Mouse (Mus musculus): ENCODE measurements around the gene Cdc45. TPM values are rescaled to one million over a fixed set of nuclear protein-coding genes. Genes with fewer than 3 reads are reported as not detected.
"Not testable (repeated sequence)": the region's sequence is repeated elsewhere in the genome, so short reads cannot be mapped to it uniquely, and the experiment has no call there.

Gene Cdc45
- polyA plus RNA-seq (2014; fragmentation: Nextera tagmentation; extraction: Ambion mirVana): 58.1 and 61.7 TPM in 2 replicates

- Histone ChIP-seq H3K27ac (ENCODE audit: low read depth, low read length) (no peak within 1 kb of the TSS; the same call in 1 of the 2 replicates), H3K9ac (ENCODE audit: low read length) (peak within 1 kb of the TSS; percentile 57), H3K4me3 (ENCODE audit: low read depth, low read length) (peak within 1 kb of the TSS; percentile 67), H3K27me3 (ENCODE audit: control insufficient read depth, insufficient read depth, low read length) (no peaks in the 10 kb centered on the region), H3K9me3 (ENCODE audit: control insufficient read depth, low read length) (no peaks in the 10 kb centered on the region), H3K36me3 (ENCODE audit: control insufficient read depth, insufficient read depth, low read length) (peaks cover 28% of the 10 kb centered on the region), H3K4me1 (ENCODE audit: control insufficient read depth, insufficient read depth, low read length) (peaks cover 9% of the 10 kb centered on the region), H3K4me2 (peak within 1 kb of the TSS; percentile 82)
- under 1% methylated on average over 42 of the region's 42 CpGs for WGBS
- DNase-seq (ENCODE audit: low spot score, missing footprints) (peak; percentile 99), ATAC-seq (ENCODE audit: low FRiP score) (peak; percentile 95)
Observed at GRCm38 (mm10) chr16:18811468-18812384, at the start of gene Cdc45, which contains the start of gene Ufd1. Gene Cdc45, minus strand, starts transcription at chr16:18811987. Gene Ufd1, plus strand, starts transcription at chr16:18811779.

- Histone ChIP-seq H3K4me3 (ENCODE audit: low read depth, low read length) (no peak overlapping the region), H3K9ac (ENCODE audit: low read length) (no peak overlapping the region), H3K27ac (ENCODE audit: low read depth, low read length) (no peak overlapping the region), H3K36me3 (ENCODE audit: control insufficient read depth, insufficient read depth, low read length) (no peaks in the 10 kb centered on the region), H3K4me2 (no peak overlapping the region), H3K27me3 (ENCODE audit: control insufficient read depth, insufficient read depth, low read length) (no peaks in the 10 kb centered on the region), H3K9me3 (ENCODE audit: control insufficient read depth, low read length) (no peaks in the 10 kb centered on the region), H3K4me1 (ENCODE audit: control insufficient read depth, insufficient read depth, low read length) (no peaks in the 10 kb centered on the region)
- DNase-seq (ENCODE audit: low spot score, missing footprints) (no peak), ATAC-seq (ENCODE audit: low FRiP score) (no peak)
- 74% methylated on average over 1 of the region's 1 CpGs for WGBS
Observed at GRCm38 (mm10) chr16:18860186-18860585, 48.4 kb upstream of the Cdc45 start.

- no peak overlapping the region for H3K4me3 ChIP-seq (ENCODE audit: low read depth, low read length)
- no peak overlapping the region for H3K9ac ChIP-seq (ENCODE audit: low read length)
- H3K4me1 ChIP-seq (ENCODE audit: control insufficient read depth, insufficient read depth, low read length): no peaks in the 10 kb centered on the region
- no peak overlapping the region for H3K27ac ChIP-seq (ENCODE audit: low read depth, low read length)
- H3K4me2 ChIP-seq: no peak overlapping the region
- DNase-seq (ENCODE audit: low spot score, missing footprints) (peak; percentile 85), ATAC-seq (ENCODE audit: low FRiP score) (no peak)
- no peaks in the 10 kb centered on the region for H3K36me3 ChIP-seq (ENCODE audit: control insufficient read depth, insufficient read depth, low read length)
- H3K9me3 ChIP-seq (ENCODE audit: control insufficient read depth, low read length): no peaks in the 10 kb centered on the region
- no peaks in the 10 kb centered on the region for H3K27me3 ChIP-seq (ENCODE audit: control insufficient read depth, insufficient read depth, low read length)
Observed at GRCm38 (mm10) chr16:18858551-18858950, 46.8 kb upstream of the Cdc45 start.

GRCm38 (mm10) chr16:18849521-18850190, 37.9 kb upstream of the Cdc45 start:
- not testable (repeated sequence) for H3K4me1 ChIP-seq (ENCODE audit: control insufficient read depth, insufficient read depth, low read length); ATAC-seq (ENCODE audit: low FRiP score); H3K27me3 ChIP-seq (ENCODE audit: control insufficient read depth, insufficient read depth, low read length); H3K27ac ChIP-seq (ENCODE audit: low read depth, low read length); H3K9ac ChIP-seq (ENCODE audit: low read length); H3K9me3 ChIP-seq (ENCODE audit: control insufficient read depth, low read length); DNase-seq (ENCODE audit: low spot score, missing footprints); H3K36me3 ChIP-seq (ENCODE audit: control insufficient read depth, insufficient read depth, low read length); H3K4me2 ChIP-seq; H3K4me3 ChIP-seq (ENCODE audit: low read depth, low read length)
- 91% methylated on average over 16 of the region's 17 CpGs for WGBS

GRCm38 (mm10) chr16:18846301-18846820, 34.6 kb upstream of the Cdc45 start:
- Histone ChIP-seq H3K4me3 (ENCODE audit: low read depth, low read length) (no peak overlapping the region), H3K27me3 (ENCODE audit: control insufficient read depth, insufficient read depth, low read length) (no peaks in the 10 kb centered on the region), H3K4me1 (ENCODE audit: control insufficient read depth, insufficient read depth, low read length) (no peaks in the 10 kb centered on the region), H3K27ac (ENCODE audit: low read depth, low read length) (no peak overlapping the region), H3K36me3 (ENCODE audit: control insufficient read depth, insufficient read depth, low read length) (no peaks in the 10 kb centered on the region), H3K9me3 (ENCODE audit: control insufficient read depth, low read length) (no peaks in the 10 kb centered on the region), H3K9ac (ENCODE audit: low read length) (no peak overlapping the region), H3K4me2 (no peak overlapping the region)
- ATAC-seq (ENCODE audit: low FRiP score) (no peak), DNase-seq (ENCODE audit: low spot score, missing footprints) (no peak)
- 84% methylated on average over 15 of the region's 15 CpGs for WGBS

GRCm38 (mm10) chr16:18838346-18838745, 26.6 kb upstream of the Cdc45 start:
- Histone ChIP-seq H3K4me1 (ENCODE audit: control insufficient read depth, insufficient read depth, low read length) (0 out of 2 replicates have a peak, but pooled peaks cover 2% of the 10 kb centered on the region), H3K36me3 (ENCODE audit: control insufficient read depth, insufficient read depth, low read length) (peaks cover 9% of the 10 kb centered on the region; the same call in 1 of the 2 replicates), H3K27me3 (ENCODE audit: control insufficient read depth, insufficient read depth, low read length) (no peaks in the 10 kb centered on the region), H3K27ac (ENCODE audit: low read depth, low read length) (no peak overlapping the region), H3K9ac (ENCODE audit: low read length) (no peak overlapping the region), H3K4me3 (ENCODE audit: low read depth, low read length) (no peak overlapping the region), H3K9me3 (ENCODE audit: control insufficient read depth, low read length) (no peaks in the 10 kb centered on the region), H3K4me2 (no peak overlapping the region)
- ATAC-seq (ENCODE audit: low FRiP score) (no peak), DNase-seq (ENCODE audit: low spot score, missing footprints) (no peak)
- 95% methylated on average over 4 of the region's 4 CpGs for WGBS

GRCm38 (mm10) chr16:18836468-18837208, 24.9 kb upstream of the Cdc45 start, which contains the start of the genes 2510002D24Rik and Gm28539:
Gene 2510002D24Rik, plus strand, starts transcription at chr16:18836578.
Gene Gm28539, plus strand, starts transcription at chr16:18836584.
- Histone ChIP-seq H3K27ac (ENCODE audit: low read depth, low read length) (no peak within 1 kb of the TSS), H3K4me2 (peak within 1 kb of the TSS; percentile 69), H3K4me1 (ENCODE audit: control insufficient read depth, insufficient read depth, low read length) (0 out of 2 replicates have a peak, but pooled peaks cover 2% of the 10 kb centered on the region), H3K4me3 (ENCODE audit: low read depth, low read length) (peak within 1 kb of the TSS; percentile 85), H3K27me3 (ENCODE audit: control insufficient read depth, insufficient read depth, low read length) (no peaks in the 10 kb centered on the region), H3K9ac (ENCODE audit: low read length) (peak within 1 kb of the TSS; percentile 86), H3K36me3 (ENCODE audit: control insufficient read depth, insufficient read depth, low read length) (peaks cover 9% of the 10 kb centered on the region; the same call in 1 of the 2 replicates), H3K9me3 (ENCODE audit: control insufficient read depth, low read length) (no peaks in the 10 kb centered on the region)
- 2% methylated on average over 46 of the region's 46 CpGs for WGBS
- ATAC-seq (ENCODE audit: low FRiP score) (peak; percentile 97), DNase-seq (ENCODE audit: low spot score, missing footprints) (peak; percentile 98)

- peak; percentile 58 for ATAC-seq (ENCODE audit: low FRiP score)
- Histone ChIP-seq H3K9ac (ENCODE audit: low read length) (no peak overlapping the region), H3K27ac (ENCODE audit: low read depth, low read length) (no peak overlapping the region)
Observed at GRCm38 (mm10) chr16:18836073-18836467, 24.3 kb upstream of the Cdc45 start.

More at GRCm38 (mm10) chr16:18836073-18836467, 24.3 kb upstream of the Cdc45 start:
- WGBS: 29% methylated on average over 3 of the region's 3 CpGs
- Histone ChIP-seq H3K9me3 (ENCODE audit: control insufficient read depth, low read length) (no peaks in the 10 kb centered on the region), H3K4me3 (ENCODE audit: low read depth, low read length) (peak overlapping the region; percentile 85), H3K36me3 (ENCODE audit: control insufficient read depth, insufficient read depth, low read length) (peaks cover 10% of the 10 kb centered on the region; the same call in 1 of the 2 replicates), H3K27me3 (ENCODE audit: control insufficient read depth, insufficient read depth, low read length) (no peaks in the 10 kb centered on the region), H3K4me1 (ENCODE audit: control insufficient read depth, insufficient read depth, low read length) (0 out of 2 replicates have a peak, but pooled peaks cover 2% of the 10 kb centered on the region), H3K4me2 (peak overlapping the region; percentile 69)
- DNase-seq (ENCODE audit: low spot score, missing footprints): peak; percentile 85
